Mouse (Mus musculus) limb, embryonic 14.5 days (tissue): ENCODE measurements around the gene Otp. TPM values are rescaled to one million over a fixed set of nuclear protein-coding genes. Genes with fewer than 3 reads are reported as not detected.

Experiments
- ATAC-seq: fragments of 200-750 bp; cut with Nextera tagmentation; 2 replicates; pipeline ENCODE4 v1.8.0; 2017; ENCODE audit warnings: low read depth, moderate number of reproducible peaks, moderate TSS enrichment; ENCODE audit not compliant: low FRiP score
- DNase-seq: peaks from one replicate; pipeline ENCODE4 v3.0.0-alpha.2; 2015; ENCODE audit warnings: low spot score
- H3K27ac ChIP-seq: fragments of 300-500 bp; sonication (generic); replicated peaks from 2 replicates; pipeline ENCODE4 v1.5.1; 2014; ENCODE audit warnings: low read depth, mild to moderate bottlenecking, low read length, moderate library complexity, mixed read lengths
- H3K27me3 ChIP-seq: fragments of 300-500 bp; sonication (generic); 2 replicates; pipeline ENCODE4 v1.6.1; 2014; ENCODE audit warnings: low read length, mixed read lengths; ENCODE audit not compliant: control insufficient read depth, insufficient read depth
- H3K36me3 ChIP-seq: fragments of 300-500 bp; sonication (generic); 2 replicates; pipeline ENCODE4 v1.6.1; 2014; ENCODE audit warnings: mild to moderate bottlenecking, low read length, moderate library complexity, mixed read lengths; ENCODE audit not compliant: control insufficient read depth, insufficient read depth
- H3K4me1 ChIP-seq: fragments of 300-500 bp; sonication (generic); 2 replicates; pipeline ENCODE4 v1.6.1; 2014; ENCODE audit warnings: antibody characterized with exemption, low read length, mixed read lengths; ENCODE audit not compliant: control insufficient read depth, insufficient read depth
- H3K4me2 ChIP-seq: fragments of 300-500 bp; sonication (generic); replicated peaks from 2 replicates; pipeline ENCODE4 v1.6.1; 2014; ENCODE audit warnings: low read depth, mild to moderate bottlenecking, low read length, moderate library complexity; ENCODE audit not compliant: severe bottlenecking
- H3K4me3 ChIP-seq: fragments of 300-500 bp; sonication (generic); replicated peaks from 2 replicates; pipeline ENCODE4 v1.5.1; 2014; ENCODE audit warnings: low read length
- H3K9ac ChIP-seq: fragments of 300-500 bp; sonication (generic); 2 replicates; pipeline ENCODE4 v1.6.1; 2014; ENCODE audit warnings: mild to moderate bottlenecking, low read depth, low read length, moderate library complexity; ENCODE audit not compliant: severe bottlenecking
- H3K9me3 ChIP-seq: fragments of 300-500 bp; sonication (generic); 2 replicates; pipeline ENCODE4 v1.6.1; 2016; ENCODE audit warnings: low read length; ENCODE audit not compliant: control insufficient read depth
- POLR2A ChIP-seq: fragments of 200-500 bp; IDR thresholded peaks from 2 replicates; pipeline ENCODE4 v1.8.0; 2012; ENCODE audit warnings: inconsistent platforms, mild to moderate bottlenecking, moderate library complexity, borderline replicate concordance; ENCODE audit not compliant: insufficient read depth, insufficient read length; ENCODE audit errors: extremely low read depth
- WGBS: fragments of 180-500 bp; shearing (Covaris S2); extraction: QIAGEN DNeasy Blood & Tissue Kit; methylation state at CpG from one replicate; pipeline ENCODE4 v1.1.7; 2014; 5-methylcytosine and 5-hydroxymethylcytosine counted together
- polyA plus RNA-seq, 2 experiments: library from polyadenylated mRNA; depleted of rRNA in 1 of 2; stranded (reverse) in 1 of 2; unstranded in 1 of 2; fragments of >200 nt; fragmentation: Nextera tagmentation in 1 of 2; extraction: Ambion mirVana in 1 of 2; gene quantifications; 2 replicates each; pipeline versions ENCODE4 v1.2.1 to v1.2.3; 2012 to 2014

The Otp gene
- polyA plus RNA-seq, 2 experiments: 0.05 TPM; not detected in 1

- 1% methylated on average over 27 of the region's 27 CpGs for whole genome bisulfite sequencing
- Histone ChIP-seq H3K9ac (no peak overlapping the region), H3K4me2 (no peak overlapping the region), H3K4me1 (no peaks in the 10 kb centered on the region), H3K4me3 (no peak overlapping the region), H3K27me3 (peaks cover 86% of the 10 kb centered on the region), H3K36me3 (no peaks in the 10 kb centered on the region), H3K27ac (no peak overlapping the region), H3K9me3 (no peaks in the 10 kb centered on the region)
- no peak for DNase-seq
- TF ChIP-seq POLR2A: no peak
- no peak for ATAC-seq
Measured at GRCm38 (mm10) chr13:94877211-94877590, 1.8 kb downstream of the Otp start.

- Histone ChIP-seq H3K4me3 (no peak overlapping the region), H3K9ac (no peak overlapping the region), H3K9me3 (no peaks in the 10 kb centered on the region), H3K36me3 (no peaks in the 10 kb centered on the region), H3K4me1 (peaks cover 6% of the 10 kb centered on the region; the same call in 1 of the 2 replicates), H3K27ac (no peak overlapping the region), H3K27me3 (peaks cover 86% of the 10 kb centered on the region), H3K4me2 (no peak overlapping the region)
- ATAC-seq (no peak), DNase-seq (peak; percentile 71)
- TF ChIP-seq POLR2A: no peak
- 12% methylated on average over 10 of the region's 10 CpGs for WGBS
Measured at GRCm38 (mm10) chr13:94877991-94878745, 2.8 kb downstream of the Otp start.

- Histone ChIP-seq H3K9ac (no peak overlapping the region), H3K9me3 (no peaks in the 10 kb centered on the region), H3K4me1 (peaks cover 17% of the 10 kb centered on the region), H3K27ac (no peak overlapping the region), H3K4me2 (no peak overlapping the region), H3K36me3 (no peaks in the 10 kb centered on the region), H3K4me3 (no peak overlapping the region), H3K27me3 (peaks cover 89% of the 10 kb centered on the region)
- 3% methylated on average over 3 of the region's 3 CpGs for WGBS
- ATAC-seq: no peak
- DNase-seq: no peak
- TF ChIP-seq POLR2A: no peak
Measured at GRCm38 (mm10) chr13:94881201-94881600, 5.8 kb downstream of the Otp start.

- Histone ChIP-seq H3K9ac (no peak overlapping the region), H3K27ac (no peak overlapping the region), H3K4me1 (peaks cover 17% of the 10 kb centered on the region), H3K4me3 (peak overlapping the region; percentile 46; the same call in 1 of the 2 replicates), H3K4me2 (no peak overlapping the region), H3K36me3 (no peaks in the 10 kb centered on the region), H3K9me3 (no peaks in the 10 kb centered on the region), H3K27me3 (peaks cover 89% of the 10 kb centered on the region)
- 2% methylated on average over 10 of the region's 10 CpGs for WGBS
- no peak for TF ChIP-seq POLR2A
- ATAC-seq: no peak
- DNase-seq: no peak
Measured at GRCm38 (mm10) chr13:94882221-94882620, 6.8 kb downstream of the Otp start.

- H3K9ac ChIP-seq: no peak overlapping the region
- H3K36me3 ChIP-seq: no peaks in the 10 kb centered on the region
- no peak for ATAC-seq
- no peak for TF ChIP-seq POLR2A
- peak overlapping the region; percentile 46 for H3K4me3 ChIP-seq
- no peak for DNase-seq
- WGBS: under 1% methylated on average over 29 of the region's 37 CpGs
- H3K4me2 ChIP-seq: peak overlapping the region; percentile 85
- H3K27me3 ChIP-seq: peaks cover 89% of the 10 kb centered on the region
- no peaks in the 10 kb centered on the region for H3K9me3 ChIP-seq
- H3K4me1 ChIP-seq: peaks cover 17% of the 10 kb centered on the region
- H3K27ac ChIP-seq: no peak overlapping the region
Measured at GRCm38 (mm10) chr13:94882711-94883145, 7.3 kb downstream of the Otp start.
